Mouse (Mus musculus): Measurements from ENCODE around the gene Vopp1.

GRCm38 (mm10) chr6:57790542-57790941 is 34.4 kb downstream of the Vopp1 start:
- TF ChIP-seq POLR2A (IDR thresholded peaks at IDR 0.05; ENCODE audit: low read depth, low read length) = no peak
- TF ChIP-seq CTCF (IDR thresholded peaks at IDR 0.05; ENCODE audit: borderline replicate concordance, insufficient read depth, low read length) = no peak
